Mouse (Mus musculus): Measurements from ENCODE around the gene Apol7e. TPM values are rescaled to one million over a fixed set of nuclear protein-coding genes. Genes with fewer than 3 reads are reported as not detected.
A peak's percentile ranks its signal among the peaks of the same experiment; 100 is the strongest.
"Not testable (repeated sequence)": the region's sequence is repeated elsewhere in the genome, so short reads cannot be mapped to it uniquely, and the experiment has no call there.

The Apol7e gene
- total and polyA plus RNA-seq, 3 experiments = 0.12 to 0.52 TPM; not detected in 1

- no peak for DNase-seq
Observed at GRCm38 (mm10) chr15:77740511-77741297, 42.0 kb downstream of the Apol7e start.

- DNase-seq = not testable (repeated sequence)
Observed at GRCm38 (mm10) chr15:77741556-77741955, 42.9 kb downstream of the Apol7e start.

DNA sequence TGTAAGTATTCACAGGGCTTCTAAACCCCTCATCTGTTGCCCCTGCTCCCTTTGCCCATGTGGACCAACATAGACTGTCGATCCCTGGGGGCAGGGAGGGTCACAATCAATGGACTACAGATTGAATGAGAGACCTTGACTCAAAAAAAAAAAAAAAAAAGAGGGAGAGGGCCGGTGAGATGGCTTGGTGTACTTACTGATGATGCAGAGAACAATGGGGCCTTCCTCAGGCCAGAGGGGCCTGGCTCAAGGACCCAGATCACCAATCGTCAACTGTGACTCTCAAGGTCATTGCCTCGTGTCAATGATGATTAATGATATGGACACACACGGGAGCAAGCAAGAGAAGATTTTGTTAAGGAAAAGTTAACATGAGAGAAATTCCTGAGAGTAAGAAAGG is 46.0 kb downstream of the Apol7e start:
- no peak for DNase-seq

DNA sequence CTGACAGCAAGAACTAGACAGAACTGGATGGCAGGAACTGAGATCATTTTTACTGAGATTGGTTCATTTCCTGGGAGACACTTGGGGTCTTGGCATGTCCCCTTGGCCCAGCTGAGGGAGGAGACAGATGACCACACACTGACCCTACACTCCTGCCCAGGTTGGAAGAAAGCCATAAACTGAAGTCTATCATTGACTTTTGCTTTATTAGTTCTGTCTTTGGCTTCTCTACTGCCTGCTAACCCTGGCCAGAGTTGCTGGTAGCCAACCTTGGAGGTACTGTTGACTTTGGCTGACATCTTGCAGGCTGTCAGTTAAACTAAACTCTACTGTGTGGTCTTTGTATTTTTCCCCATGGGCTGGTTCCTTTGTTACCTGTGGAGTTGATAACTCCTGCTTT is 46.4 kb downstream of the Apol7e start:
- DNase-seq = no peak

GRCm38 (mm10) chr15:77746326-77746725 is 47.7 kb downstream of the Apol7e start:
- no peak for DNase-seq

GRCm38 (mm10) chr15:77748414-77748813 is 49.8 kb downstream of the Apol7e start:
- DNase-seq = no peak

DNA sequence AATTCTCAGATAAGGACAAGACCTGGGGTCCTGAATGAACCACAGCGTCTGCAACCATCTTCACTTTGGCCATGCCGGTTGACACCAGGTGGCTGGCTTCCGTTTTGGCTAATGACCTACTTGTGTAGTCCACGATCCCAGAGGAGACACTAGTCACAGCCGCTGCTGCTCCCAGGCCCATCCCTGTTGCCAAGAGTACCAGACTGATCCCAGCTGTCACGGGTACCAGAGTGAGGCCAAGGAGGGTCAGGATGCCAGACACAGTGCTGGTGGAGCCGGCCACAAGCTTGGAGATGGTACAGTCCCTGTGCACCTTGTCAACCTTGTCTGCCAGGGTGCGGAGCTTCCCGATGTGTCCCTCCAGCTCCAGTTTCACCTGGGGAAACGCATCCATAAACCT is 51.1 kb downstream of the Apol7e start:
- no peak for DNase-seq

GRCm38 (mm10) chr15:77750461-77750860 is 51.8 kb downstream of the Apol7e start:
- DNase-seq = peak; percentile 49

GRCm38 (mm10) chr15:77752443-77752842 is 53.8 kb downstream of the Apol7e start:
- DNase-seq = no peak

DNA sequence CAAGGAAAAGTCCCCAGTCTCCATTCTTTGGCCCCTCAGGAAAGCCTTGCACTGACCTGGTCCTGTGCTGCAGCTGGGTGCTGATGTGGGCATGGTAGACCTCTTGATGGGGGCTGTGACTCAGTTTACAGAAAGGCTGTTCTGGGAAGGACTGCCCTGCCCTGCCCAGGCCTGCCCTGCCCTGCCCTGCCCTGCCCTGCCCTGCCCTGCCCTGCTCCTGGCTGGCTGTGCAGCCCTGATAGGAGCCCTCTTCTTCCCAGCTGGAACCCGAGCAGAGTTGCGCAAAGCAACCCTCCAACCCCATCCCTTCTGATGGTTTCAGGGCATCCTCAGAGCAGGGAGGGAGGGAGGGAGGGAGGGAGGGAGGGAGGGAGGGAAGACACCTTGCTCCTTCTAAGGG is 56.5 kb downstream of the Apol7e start:
- no peak for DNase-seq

- DNase-seq = no peak
Observed at GRCm38 (mm10) chr15:77756081-77756480, 57.4 kb downstream of the Apol7e start.

DNA sequence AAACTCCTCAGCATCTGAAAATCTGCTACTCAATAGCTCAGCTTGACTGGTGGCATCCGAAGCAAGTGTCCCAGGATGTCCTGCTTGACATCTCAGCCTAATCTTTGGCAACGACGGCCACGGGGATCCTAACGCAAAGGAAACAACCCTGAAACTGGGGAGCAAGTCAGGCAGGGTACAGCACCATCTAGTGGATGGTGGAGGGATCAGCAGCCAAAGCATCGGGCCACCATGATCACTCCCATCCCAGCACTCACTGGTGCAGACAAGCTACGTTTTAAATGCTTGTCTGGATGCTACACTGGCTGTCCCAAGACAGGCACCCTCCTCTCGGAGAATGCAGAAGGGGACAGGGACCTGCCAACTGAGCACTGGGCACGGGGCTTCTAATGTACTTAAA is 58.2 kb downstream of the Apol7e start, which contains the start of gene Apol8:
Gene Apol8 (minus strand): TSS at position 156 of the 400 bp plus-strand sequence.
- DNase-seq = peak; percentile 66

DNA sequence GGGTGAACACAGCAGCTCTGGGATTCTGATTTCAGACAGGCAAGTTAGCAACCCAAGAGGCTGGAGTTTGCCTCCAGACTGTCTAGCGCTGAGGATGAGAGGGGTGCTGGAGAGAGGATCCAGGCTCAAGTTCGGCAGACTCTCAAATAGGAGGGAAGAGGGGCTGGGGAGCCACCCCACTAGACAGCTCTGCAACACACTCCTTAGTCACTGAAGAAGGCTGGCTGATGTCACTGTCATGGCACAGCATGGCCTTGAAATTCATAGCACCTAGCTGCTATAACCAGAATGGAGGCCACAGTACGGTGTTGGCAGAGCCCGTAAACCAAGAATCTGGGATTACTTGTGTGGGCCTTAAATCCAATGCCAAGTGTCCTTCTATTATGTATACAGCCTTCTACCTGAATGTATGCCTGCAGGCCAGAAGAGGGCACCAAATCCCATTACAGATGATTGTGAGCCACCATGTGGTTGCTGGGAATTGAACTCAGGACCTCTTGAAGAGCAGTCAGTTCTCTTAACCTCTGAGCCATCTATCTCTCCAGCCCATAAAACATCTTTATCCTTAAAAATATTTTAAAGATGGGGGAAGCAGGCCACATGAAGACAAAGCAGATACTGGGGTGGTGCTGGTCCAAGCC is 59.0 kb downstream of the Apol7e start:
- DNase-seq = no peak

- DNase-seq = no peak
Observed at GRCm38 (mm10) chr15:77760037-77760436, 61.4 kb downstream of the Apol7e start.

GRCm38 (mm10) chr15:77761083-77761482 is 62.4 kb downstream of the Apol7e start:
- peak; percentile 87 for DNase-seq

DNA sequence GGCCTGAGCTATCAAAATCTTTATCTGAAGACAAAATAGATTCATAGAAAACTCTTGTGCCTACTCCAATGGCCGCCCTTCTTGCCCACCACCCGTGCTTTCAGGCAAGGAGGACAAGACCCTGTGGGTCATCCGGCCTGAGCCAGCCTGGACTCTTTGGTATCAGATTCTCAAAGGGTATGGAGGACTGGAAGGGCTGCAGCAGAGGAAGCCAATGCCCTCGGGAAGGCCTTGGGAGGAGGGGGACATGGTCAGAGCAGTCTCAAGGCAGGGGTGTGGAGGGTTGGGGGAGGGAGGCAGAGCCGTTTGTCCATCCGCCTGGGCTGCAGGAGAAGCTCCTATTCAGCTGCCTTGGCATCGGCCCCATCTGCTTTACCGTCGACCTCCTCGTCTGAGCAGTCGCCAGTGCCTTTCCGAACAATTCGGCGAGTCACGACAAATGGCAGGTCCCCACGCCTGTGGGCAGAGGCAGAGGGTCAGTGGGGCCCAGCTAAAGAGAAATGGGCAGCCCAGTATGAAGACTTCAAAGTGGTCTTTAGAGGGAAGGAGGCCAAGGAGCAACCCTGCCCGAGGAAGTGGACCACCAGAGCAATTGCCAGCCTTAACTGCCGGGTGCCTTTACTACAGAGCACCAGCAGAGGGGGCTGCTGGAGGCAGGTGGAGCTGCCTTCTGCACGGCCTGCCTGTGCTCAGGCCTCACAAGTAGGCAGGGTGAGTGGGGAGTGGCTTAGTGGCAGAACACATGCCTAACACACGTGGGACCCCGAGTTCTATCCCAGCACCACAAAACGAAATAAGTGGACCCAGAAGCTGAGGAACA is 63.1 kb downstream of the Apol7e start:
- DNase-seq = peak; percentile 70

DNA sequence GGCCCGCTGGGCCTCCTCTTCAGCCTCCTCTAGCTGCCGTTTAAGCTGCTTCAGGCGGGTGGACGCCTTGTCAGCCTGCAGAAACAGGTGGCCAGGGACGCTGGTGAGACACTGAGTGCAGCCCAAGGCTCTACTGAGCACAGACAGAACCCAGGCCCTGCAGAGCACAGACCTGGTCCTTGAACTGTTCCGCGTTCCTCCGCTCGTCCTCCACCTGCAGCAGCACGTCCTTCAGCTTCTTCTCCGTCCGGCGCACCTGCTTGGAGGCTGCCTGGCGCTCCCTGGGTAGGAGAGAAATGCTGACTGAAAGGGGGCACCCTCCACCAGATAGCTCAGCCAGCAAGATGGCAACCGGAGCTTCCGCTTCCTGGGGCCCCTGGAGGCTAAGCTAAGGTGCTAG is 64.4 kb downstream of the Apol7e start:
- peak; percentile 41 for DNase-seq

DNA sequence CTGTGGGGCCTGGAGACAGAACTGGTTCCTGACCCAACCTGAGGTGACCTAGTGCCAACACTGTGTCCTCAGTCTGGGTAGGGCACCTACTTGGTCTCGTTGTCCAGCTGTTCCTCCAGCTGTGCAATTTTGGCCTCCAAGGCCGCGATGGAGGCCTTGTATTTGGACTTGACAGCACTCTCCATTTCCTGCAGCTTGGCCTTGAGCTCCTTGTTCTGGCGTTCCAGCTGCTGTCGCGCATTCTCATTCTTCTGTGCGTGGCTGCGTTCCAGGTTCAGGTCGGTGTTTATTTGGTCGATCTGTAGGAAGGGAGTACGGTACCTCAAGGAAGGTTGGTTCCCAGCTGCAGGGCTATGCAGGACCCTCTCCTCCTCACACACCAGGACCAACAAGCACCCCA is 65.0 kb downstream of the Apol7e start:
- peak; percentile 74 for DNase-seq

DNA sequence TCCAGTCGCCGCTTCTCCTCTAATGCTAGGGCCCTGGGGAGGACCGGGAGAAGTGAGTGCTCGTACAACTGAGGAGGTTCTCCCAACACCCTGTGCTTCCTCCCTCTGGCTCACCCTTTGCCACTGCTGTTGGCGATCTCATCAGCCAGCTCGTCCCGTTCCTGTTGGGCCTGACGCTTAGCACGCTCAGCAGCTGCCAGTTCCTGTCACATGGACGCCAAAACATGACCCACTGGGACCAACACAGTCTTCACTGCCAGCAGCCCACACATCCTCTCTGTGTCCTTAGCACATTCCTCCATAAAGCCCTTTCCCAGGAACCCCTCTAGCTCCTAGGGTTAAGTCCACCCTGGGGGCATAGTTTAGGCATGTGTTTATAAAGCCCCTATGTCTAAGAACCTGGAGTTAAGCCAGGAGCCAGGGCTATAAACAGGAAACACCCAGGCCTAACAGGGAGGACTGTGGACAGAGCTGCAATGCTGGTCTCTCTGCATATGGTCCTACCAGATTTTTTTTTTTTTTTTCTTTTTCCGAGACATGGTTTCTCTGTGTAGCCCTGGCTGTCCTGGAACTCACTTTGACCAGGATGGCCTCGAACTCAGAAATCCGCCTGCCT is 65.8 kb downstream of the Apol7e start:
- peak; percentile 66 for DNase-seq

- no peak for DNase-seq
Observed at GRCm38 (mm10) chr15:77765484-77766093, 66.9 kb downstream of the Apol7e start.

GRCm38 (mm10) chr15:77766981-77767380 is 68.3 kb downstream of the Apol7e start:
- DNase-seq = no peak

Measured in adrenal gland, adult 2 months (tissue).